Mouse (Mus musculus) G1E-ER4 (cell line): ENCODE data around the gene Jmjd8. TPM values are rescaled to one million over a fixed set of nuclear protein-coding genes. Genes with fewer than 3 reads are reported as not detected.

Experiments
- GATA1 ChIP-seq: IDR thresholded peaks from one replicate; pipeline ENCODE4 v1.8.0; 2012; ENCODE audit warnings: low read length, inconsistent platforms
- polyA plus RNA-seq: library from polyadenylated mRNA; stranded (reverse); fragments of >175 nt; gene quantifications from 2 replicates; pipeline ENCODE4 v1.2.3, GENCODE M21; 2012

The Jmjd8 gene
- polyA plus RNA-seq, 1 experiment: 0.11 TPM

- TF ChIP-seq GATA1: no peak
These were observed 33.3 kb downstream of the Jmjd8 start for GRCm38 (mm10) chr17:25861704-25862612.

GRCm38 (mm10) chr17:25863681-25864080, 35.0 kb downstream of the Jmjd8 start:
- TF ChIP-seq GATA1: no peak

- TF ChIP-seq GATA1: no peak
These were observed 35.6 kb downstream of the Jmjd8 start for GRCm38 (mm10) chr17:25864311-25864710.

- TF ChIP-seq GATA1: no peak
These were observed 36.6 kb downstream of the Jmjd8 start for GRCm38 (mm10) chr17:25865288-25865687.

GRCm38 (mm10) chr17:25866172-25866571, 37.5 kb downstream of the Jmjd8 start:
- no peak for TF ChIP-seq GATA1

GRCm38 (mm10) chr17:25867509-25867835, 38.8 kb downstream of the Jmjd8 start:
- no peak for TF ChIP-seq GATA1

- TF ChIP-seq GATA1: no peak
These were observed 39.4 kb downstream of the Jmjd8 start for GRCm38 (mm10) chr17:25867836-25868600.

GRCm38 (mm10) chr17:25868601-25869191, 40.0 kb downstream of the Jmjd8 start, which contains the start of gene Mcrip2:
TSS of gene Mcrip2 (minus strand) at chr17:25868764.
- TF ChIP-seq GATA1: no peak

- no peak for TF ChIP-seq GATA1
These were observed 40.8 kb downstream of the Jmjd8 start for GRCm38 (mm10) chr17:25869498-25869897.

GRCm38 (mm10) chr17:25869954-25870353, 41.3 kb downstream of the Jmjd8 start:
- no peak for TF ChIP-seq GATA1

GRCm38 (mm10) chr17:25872676-25873075, 44.0 kb downstream of the Jmjd8 start:
- TF ChIP-seq GATA1: no peak

GRCm38 (mm10) chr17:25873405-25874147, 44.9 kb downstream of the Jmjd8 start:
- TF ChIP-seq GATA1: no peak

GRCm38 (mm10) chr17:25874148-25874720, 45.6 kb downstream of the Jmjd8 start:
- no peak for TF ChIP-seq GATA1

GRCm38 (mm10) chr17:25874721-25875170, 46.1 kb downstream of the Jmjd8 start, which contains the start of gene Mettl26:
TSS of gene Mettl26 (plus strand) at chr17:25875074.
- TF ChIP-seq GATA1: no peak
